Mouse (Mus musculus) liver, adult 2 months (tissue): ENCODE data around the gene D130043K22Rik.

Experiments
- CTCF ChIP-seq: fragments of 200-500 bp; IDR thresholded peaks from 2 replicates; pipeline ENCODE4 v1.5.1; 2011; ENCODE audit warnings: low read depth, low read length, control low read depth
- POLR2A ChIP-seq: fragments of 200-500 bp; IDR thresholded peaks from 2 replicates; pipeline ENCODE4 v1.6.1; 2011; ENCODE audit warnings: low read length, control low read depth; ENCODE audit not compliant: insufficient read depth; ENCODE audit errors: extremely low read depth

- TF ChIP-seq CTCF (no peak), POLR2A (no peak)
Observed at GRCm38 (mm10) chr13:24824647-24825046, 20.3 kb upstream of the D130043K22Rik start.
